Mouse (Mus musculus) 416B (cell line): ENCODE data around the gene Gse1.
"Not testable (repeated sequence)": the region's sequence is repeated elsewhere in the genome, so short reads cannot be mapped to it uniquely, and the experiment has no call there.

Experiments
- DNase-seq: peaks from one replicate; pipeline ENCODE4 v3.0.0; 2011; ENCODE audit warnings: low read depth

Gse1 gene

DNA sequence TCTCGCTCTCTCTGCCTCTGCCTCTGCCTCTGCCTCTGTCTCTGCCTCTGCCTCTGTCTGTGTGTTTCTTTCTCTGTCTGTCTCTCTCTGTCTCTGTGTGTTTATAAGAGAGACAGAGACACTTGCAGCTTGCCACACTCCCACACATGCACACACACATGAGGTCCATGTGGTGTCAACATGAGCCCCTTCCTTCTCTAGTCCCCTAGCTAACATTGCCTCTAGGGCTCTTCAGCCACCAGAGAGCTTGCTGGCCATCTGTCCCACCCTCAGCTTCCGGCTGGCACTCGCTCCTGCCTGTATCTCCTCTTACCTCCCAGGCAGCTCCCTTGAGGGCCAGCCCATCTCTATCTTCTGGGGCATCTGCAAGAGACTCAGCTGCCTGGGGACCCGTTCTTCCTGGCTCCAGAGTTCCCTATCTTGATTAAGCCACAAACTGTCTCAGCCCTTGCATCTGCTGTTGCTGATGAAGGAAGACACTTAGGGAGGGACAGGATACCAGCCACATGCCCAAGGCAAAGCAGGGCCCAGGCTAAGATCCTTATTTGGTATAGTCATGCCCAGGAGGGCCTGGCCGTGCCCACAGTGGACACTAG lies 97.0 kb downstream of the Gse1 start:
- peak; percentile 99 for DNase-seq

DNA sequence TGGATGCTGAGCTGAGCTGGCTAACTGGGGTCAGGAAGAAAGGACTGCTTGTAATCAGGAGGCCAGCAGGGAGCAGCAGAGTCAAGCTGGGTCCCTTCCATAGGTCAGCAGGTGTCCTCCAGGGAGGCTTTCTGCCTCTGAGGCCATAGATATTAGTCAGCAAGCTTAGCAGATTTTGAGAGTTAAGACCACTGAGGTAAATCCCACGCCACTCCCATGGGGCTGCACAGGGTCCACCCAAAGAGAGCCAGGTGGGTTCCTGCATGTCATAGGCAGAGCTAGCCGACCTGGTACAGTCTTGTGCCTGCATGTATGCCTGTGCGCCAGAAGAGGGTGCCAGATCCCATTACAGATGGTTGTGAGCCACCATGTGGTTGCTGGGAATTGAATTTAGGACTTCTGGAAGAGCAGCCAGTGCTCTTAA lies 98.9 kb downstream of the Gse1 start:
- peak; percentile 88 for DNase-seq

DNA sequence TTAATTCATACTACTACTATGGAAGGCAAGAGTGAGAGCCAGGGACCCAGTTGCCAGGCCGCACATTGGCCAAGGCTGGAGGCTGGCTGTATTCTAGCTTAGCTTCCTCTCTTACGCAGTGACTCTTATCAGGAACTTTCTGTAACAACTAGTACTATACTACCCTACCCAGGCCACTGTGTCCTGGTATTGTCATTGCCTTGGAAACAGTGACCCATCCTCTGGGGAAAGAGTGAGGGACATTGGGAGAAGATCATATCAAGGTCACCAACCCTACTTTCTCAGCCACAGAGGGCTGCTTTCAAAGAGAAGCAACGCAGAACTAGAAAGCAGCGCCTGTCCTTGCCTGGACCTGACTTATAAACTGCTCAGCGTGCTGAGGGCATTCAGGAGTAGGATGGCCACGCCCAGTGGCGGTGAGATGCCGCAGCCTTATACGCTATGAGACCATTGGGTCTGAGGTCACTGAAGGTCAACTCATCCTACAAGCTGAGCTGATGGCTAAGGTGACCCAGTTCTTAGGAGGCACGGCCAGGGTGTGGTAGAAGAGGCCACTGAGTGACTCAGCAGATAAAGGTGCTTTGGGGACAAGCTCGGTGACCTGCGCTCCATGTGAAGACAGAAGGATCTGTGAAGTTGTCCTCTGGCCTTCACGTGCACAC lies 100.2 kb downstream of the Gse1 start:
- DNase-seq = peak; percentile 51

DNA sequence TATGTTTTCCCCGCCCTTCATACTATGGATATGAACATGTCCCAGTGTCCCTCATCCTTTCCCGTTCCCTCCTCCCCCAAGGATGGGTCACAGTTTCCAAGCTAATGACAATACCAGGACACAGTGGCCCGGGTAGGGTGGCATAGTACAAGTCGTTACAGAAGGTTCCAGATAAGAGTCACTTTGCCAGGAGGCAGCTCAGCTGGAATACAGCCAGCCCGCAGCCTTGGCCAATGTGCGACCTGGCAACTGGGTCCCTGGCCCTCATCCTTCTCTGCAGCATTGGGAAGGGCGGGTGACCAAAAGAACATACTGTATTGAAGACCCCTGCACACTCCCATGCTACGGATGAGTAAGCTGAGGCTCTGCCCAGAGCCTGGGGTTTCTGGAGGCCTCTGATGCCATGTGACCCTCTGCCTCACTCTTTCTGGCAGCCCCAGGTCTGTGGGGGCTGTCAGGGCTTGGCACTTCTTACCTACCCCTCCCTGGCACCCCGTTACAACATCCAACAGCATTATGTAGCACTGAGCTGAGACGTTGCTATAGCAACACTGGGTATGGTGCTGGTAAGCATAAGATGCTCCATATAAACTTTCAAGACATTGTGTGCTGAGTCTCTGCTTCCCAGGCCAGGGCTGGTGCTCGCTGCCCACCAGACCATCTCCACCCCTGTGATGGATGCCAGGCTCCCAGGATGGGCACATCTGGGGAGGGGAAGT lies 100.9 kb downstream of the Gse1 start:
- no peak for DNase-seq

DNA sequence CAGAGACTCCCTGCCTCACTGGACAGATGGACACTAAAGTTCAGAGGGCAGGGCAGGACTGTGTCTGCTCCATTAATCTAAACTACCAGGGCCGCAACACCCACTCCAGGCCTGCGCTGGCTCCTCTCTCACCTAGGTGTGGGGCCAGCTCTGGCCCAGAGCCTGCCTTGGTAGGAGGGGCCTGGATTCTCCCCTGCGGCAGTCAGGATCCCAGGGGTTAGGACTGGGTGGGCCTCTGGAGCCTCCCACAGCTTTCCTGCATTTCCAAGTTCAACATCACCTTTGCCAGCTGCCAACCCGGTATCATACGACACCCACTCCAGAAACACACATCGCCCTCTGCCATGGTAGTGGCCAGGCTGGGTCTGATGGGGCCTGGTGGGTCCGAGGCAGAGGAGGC lies 102.8 kb downstream of the Gse1 start:
- no peak for DNase-seq

DNA sequence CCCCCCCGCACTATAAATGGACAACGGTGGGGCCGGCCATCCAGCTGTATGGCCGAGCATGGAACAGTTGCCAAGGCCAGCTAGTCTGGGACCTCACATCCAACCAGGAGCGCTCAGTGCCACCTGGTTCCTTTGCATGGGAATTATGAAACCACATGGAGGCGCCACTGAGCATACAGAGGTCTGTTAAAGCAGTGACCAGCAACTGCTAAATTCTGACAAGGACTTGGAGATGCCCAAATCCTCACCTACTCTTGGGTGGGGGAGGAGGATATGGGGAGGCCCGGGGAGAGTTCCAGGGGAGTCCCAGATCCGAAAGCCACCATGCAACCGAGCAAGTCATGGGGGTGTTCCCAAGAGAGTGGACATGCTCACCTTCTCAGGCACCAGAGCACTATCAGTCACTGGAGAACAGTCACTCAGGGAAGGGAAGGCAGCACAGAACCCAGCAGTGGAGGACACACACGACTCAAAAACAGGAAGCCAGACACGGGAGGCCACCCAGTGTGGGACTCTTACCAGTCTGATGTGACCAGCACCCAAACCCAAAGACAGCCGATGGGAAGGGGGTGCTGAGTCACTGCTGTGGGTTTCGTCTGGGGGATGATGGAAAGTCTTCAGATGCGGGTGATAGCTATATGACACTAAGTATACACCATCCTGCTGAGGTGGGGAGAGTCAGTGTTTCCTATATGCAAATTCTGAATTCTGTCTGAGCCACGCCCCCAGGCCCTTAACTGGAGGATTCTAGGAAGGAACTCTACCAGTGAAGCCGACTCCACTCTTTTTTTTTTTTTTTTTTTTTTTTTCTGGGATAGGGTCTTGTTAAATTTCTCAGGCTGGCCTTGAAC lies 104.3 kb downstream of the Gse1 start:
- DNase-seq = peak; percentile 97

DNA sequence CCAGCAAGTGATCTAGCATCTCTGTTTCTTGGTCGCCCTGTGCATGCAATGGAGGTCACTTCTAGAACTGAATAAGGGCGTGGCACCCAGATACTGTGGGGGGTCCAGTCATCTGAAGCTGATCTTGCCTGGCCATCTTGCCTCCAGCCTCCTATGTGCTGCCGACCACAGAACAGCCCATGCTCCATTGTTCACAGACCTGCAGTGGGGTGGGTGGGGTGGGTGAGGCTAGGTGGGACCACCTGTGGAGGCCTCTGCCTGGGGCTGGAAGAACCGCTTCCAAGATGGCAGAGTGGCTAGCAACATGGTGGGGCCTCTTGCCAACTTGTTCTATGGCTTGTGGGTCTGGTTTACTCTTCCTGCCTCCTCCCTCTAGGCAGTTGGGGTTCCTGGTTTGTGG lies 105.4 kb downstream of the Gse1 start:
- no peak for DNase-seq

DNA sequence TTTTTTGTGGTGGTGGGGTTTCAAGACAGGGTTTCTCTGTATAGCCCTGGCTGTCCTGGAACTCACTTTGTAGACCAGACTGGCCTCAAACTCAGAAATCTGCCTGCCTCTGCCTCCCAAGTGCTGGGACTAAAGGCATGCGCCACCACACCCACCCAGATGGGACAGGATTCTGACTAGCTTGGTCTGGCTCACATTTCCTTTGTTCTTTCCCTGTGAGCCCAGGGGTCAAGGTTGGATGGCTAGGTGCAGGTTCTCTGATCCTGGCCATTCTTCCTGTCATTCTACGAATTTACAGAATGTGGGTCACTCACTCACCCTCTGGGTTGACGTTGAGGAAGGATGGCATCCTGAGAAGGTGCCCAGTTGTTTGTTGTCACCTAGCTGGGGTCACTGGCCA lies 106.0 kb downstream of the Gse1 start:
- DNase-seq = not testable (repeated sequence)

DNA sequence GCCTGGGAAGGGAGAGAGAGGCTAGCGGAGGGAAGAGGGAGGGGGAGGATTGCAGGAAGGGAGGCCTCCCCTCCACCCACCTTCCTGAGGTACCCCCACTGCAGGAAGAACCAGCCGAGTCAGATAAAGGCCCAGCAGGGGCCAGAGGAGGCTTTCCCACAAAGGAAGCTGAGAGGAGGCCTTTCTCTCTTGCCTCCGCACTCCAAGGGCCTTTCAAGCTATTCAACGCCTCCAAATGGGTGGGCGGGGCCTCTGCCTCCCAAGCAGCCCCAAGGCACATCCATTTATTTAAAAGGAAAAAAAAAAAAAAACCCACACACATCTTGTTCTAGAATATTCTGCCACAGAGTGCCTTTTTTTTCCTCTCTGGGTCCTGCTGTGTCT lies 106.6 kb downstream of the Gse1 start:
- DNase-seq = peak; percentile 98

DNA sequence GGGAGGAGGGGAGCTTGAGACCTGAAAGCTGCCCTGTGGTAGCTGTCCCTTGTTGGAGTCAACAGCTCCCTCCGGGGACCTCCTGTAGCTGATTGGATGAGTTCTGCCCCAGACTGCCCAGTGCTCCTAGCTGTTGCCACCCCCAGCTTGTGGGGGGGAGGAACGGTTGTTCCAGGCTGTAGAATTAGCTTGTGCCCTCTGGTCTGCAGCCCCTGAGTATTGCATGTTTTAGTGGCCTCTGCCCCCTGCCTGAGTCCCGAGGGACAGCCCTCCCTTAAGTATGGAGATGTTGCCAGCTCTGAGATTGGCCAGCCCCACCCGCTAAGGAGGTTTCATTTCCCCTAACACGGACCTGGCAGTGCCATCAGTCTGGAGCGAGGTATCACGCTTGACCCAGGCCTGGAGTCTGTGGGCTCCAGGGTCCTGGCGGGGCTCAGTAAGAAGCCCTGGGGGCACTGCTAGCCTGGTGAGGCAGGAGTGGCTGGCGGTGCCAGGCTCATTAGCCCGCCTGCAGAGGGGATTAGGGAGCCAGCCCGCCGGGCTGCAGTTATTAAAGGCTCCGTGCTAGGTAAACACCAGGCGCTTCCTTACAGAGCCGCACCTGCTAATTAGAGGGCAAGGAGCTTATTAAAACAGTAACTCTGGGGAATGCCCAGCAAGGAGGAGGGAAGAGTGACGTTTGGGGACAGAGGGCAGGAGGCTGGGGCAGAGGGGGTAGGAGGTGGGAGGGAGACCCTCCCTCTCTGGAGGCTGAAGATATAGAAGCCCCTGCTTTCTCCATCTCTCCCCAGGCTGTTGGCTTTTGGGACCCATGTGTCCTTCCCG lies 107.2 kb downstream of the Gse1 start:
- no peak for DNase-seq

DNA sequence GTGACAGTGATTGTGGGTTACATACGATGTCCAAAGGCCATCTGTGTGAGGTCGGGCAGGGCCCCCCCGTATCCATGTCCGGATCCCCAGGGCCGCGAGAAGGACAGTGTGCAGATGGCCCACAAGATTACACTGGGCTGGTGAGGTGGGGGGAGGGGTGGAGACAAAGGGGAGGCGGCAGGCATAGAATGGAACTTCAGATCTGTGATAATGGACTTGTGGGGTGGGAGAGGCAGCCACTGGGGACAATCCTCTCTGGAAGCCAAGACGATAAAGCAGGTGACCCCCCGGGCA lies 107.8 kb downstream of the Gse1 start:
- DNase-seq = peak; percentile 96

DNA sequence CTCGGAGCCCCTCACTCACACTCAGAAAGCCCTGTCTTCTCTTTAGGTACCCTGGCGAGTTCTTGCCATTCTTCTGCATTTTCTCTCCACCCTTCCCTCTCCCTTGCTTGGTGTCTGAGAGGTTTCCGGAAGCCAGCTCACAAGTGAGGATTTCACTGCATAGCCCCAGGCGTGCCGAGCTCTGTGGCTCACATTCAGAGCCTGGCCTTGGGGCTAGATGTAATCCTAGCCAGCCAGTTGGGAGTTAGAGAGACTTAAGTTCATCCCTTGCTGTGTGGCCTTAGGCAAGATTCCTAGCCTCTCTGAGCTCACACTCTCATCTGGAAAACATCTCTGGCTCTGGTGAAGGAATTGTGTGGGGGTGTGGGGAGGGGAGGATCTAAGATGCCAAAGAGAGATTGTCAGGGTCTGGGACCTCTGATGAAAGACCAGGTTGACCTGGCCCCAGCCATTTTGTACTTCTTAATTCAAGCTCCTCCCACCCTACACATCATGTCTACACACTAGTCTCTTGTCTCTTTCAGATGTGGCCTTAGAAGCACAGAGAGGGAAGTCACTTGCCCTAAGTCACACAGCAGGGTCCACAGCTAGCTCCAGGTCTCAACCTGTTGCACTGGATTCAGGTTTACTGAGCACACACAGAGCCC lies 108.8 kb downstream of the Gse1 start:
- peak; percentile 88 for DNase-seq

DNA sequence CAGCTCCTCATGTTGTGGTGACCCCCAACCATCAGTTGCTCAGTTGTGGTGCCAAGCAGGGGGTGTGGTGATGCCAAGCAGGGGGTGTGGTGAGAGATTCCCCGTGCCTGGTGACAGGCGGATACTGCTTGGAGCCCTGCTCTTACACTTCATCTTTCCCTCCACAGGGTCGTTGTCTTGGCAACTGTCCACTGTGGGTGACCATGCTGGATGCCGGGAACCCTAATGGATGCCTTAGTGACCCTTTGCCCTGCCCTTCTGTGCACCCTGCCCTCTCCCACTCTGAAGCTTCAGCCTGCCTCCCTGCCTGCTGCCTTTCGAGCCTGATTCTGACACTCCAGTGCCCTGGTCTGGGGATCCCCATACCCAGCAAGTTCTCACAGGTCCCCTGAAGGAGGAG lies 109.4 kb downstream of the Gse1 start:
- DNase-seq = no peak

DNA sequence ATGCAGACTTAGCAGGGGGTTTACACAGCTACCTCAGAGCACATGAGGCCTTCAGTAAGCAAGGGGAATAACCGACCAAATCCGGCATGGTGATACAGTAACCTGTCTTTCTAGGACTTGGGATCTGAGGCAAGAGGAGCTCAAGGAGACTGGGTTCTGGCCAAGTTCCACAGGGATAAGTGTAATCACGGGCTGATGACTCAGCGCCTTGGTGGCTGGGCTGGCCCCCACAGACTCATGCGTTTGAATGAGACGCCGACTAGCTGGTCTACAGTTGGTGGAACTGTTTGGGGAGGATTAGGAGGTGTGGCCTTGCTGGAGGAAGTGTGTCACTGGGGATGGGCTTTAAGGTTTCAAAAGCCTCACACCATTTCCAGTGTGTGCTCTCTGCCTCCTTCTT lies 110.4 kb downstream of the Gse1 start:
- DNase-seq = peak; percentile 48

DNA sequence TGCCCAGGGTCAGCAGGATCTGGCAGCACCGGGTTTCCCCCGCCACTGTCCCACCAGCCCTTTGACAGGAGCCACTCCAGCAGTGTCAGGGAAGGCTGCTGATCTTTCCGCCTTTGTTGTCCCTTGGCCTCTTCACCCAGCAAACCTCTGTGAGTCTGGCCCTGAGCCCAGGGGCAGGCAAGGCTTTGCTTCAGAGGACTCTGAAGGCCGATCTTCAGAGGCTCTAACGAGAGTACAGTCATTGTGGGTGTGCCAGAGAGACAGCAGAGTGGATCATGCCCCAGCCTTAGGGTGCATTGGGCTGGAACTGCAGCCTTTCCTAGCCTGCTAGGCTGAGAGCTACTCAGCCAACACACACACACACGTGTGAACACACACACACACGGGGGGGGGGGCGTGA lies 111.5 kb downstream of the Gse1 start:
- no peak for DNase-seq

DNA sequence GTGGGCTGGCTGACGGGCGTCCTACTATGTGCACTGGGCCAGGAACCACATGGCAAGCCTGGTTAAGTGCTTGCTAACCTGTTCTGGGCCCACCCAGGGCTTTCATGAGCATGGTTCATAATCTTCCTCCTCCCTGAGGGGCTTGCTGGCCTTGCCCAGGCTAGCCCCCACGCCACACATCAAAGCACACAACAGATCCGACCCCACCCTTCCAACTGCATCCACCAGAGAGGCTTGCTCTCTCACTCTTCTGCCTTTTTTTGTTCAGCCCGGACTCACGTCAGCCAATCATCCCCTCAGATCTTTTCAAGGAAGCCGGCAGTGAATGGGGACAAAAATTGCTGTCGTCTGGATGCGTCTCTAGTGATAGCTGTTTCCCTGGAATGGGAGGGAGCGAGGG lies 112.9 kb downstream of the Gse1 start:
- DNase-seq = no peak

DNA sequence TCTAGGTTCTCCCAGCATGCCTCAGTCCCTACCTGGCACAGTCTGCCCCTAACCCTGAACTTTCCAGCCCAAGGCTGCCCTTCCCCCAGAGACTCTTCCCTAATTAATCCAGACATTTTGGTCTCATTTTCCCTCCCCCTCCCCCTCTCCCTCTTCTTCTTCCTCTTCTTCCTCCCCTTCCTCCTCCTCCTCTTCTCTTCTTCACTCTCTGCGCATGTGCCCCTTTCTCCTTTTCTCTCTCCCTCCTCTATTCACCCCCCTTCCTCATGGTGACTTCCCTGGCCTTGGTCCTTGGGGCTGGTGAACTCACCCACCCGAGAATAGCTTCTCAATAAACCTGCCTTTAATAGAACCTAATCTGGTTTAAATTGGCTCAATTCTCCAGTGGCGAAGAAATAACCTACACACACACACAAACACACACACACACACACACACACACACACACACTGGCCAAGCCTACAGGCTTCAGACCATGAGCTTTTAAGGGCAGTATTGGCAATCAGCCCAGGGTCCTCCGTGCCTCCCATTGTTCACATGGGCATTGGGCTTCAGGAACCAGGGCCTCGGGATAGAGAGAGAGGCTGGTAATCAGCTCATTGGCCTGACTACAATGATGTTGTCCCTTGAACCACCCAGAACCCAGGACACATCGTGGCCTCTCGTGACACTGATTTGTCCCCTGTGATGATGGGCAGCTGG lies 114.7 kb downstream of the Gse1 start:
- DNase-seq = no peak

DNA sequence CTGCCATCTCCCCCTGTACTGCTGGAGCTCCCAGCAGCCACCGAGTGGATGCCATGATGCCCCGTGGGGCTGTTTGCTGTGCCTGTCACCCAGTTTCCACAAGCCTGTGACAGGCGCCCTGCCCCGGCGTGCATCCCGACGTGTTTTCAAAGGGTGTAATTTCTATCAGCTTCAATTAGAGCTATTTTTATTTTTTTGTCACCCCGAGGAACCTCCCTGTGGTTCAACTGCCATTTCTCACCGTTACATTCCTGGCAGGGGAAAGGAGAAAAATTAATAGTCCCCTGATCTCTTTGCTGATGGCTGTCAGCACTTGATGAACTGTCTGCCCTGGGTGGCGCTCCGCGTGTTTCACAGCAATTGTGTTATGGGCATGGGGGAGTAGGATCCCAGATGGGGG lies 115.3 kb downstream of the Gse1 start:
- no peak for DNase-seq

DNA sequence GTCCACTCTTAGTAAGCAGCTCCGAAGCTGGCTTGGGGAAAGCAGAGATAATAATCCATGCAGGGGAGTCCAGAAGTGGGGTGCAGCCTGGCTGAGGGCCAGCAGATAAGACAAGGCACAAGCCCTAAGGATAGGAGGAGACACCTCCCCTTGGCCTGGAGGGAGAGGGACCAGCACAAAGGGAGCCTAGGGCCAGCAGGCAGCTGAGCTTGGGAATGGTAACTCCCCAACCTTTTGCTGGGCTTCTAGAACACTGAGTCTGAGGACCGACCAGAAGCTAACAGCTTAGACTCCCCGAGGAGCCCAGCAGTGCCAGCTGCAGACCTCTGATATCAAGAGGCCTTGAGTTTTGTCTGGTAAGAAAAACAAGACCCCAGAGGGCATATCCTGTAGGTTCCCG lies 115.9 kb downstream of the Gse1 start:
- no peak for DNase-seq

DNA sequence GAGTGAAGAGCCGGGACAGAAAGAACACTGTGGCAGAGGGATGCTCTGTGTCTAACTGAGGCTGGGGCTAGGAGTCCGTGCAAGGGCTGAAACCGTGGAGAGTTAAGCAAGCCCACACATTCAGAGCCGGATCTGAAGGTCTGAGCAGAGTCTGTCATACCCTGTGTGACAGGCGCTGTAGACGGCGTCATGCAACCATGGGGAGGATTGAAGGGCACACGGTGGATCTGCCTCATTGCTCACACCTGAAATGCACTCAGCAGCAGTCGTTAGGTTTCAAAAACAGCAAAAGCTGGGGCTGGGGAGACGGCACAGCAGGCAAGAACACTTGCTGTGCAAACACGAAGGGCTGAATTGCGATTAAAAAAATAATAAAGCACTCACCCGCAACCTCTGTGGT lies 116.3 kb downstream of the Gse1 start:
- no peak for DNase-seq
